Comparison of ENCODE assay signal across 8 mouse cellular contexts in genomic region chr1:34750061-34751054, GRCm38 (mm10).
A peak's percentile ranks its signal among the peaks of the same experiment; 100 is the strongest.
DNase-seq lines count a peak whose midpoint lies in the region; ATAC-seq and TF ChIP-seq lines count a peak whose summit lies in the region.

No protein-coding gene starts in this region.

- in situ Hi-C loops in ES-E14 (cut with MboI; ENCODE audit: low sequenced_read_pairs in 2 of 2, unreplicated experiment in 2 of 2) = no loop called here

- H3K9me3 ChIP-seq in heart, embryonic 12.5 days (replicated peaks) = no peaks in the 10 kb centered on the region
- no peaks in the 10 kb centered on the region for H3K9me3 ChIP-seq in ES-E14 (ENCODE audit: control insufficient read depth, insufficient read depth, low read depth, low read length)
- H3K9me3 ChIP-seq in hindbrain, embryonic 13.5 days = no peaks in the 10 kb centered on the region
- no peaks in the 10 kb centered on the region for H3K9me3 ChIP-seq in midbrain, embryonic 10.5 days (replicated peaks)

- no peak for TF ChIP-seq POLR2A in cortical plate, adult 2 months (IDR thresholded peaks at IDR 0.05; ENCODE audit: extremely low read depth, insufficient read depth, low read length)

- no peak for DNase-seq in heart, adult 9 months (ENCODE audit: low spot score in 2 of 2)
- no peak for DNase-seq in ES-E14 (ENCODE audit: low read depth, low spot score)
- DNase-seq in midbrain, embryonic 10.5 days (ENCODE audit: low spot score) = peak; percentile 58
- no peak for DNase-seq in spleen, adult 12 weeks (ENCODE audit: low spot score)

- ATAC-seq in heart, embryonic 12.5 days (ENCODE audit: insufficient number of reproducible peaks, low FRiP score) = peak; percentile 58
- ATAC-seq in hindbrain, embryonic 13.5 days (ENCODE audit: low FRiP score) = peak; percentile 78
- ATAC-seq in erythroid progenitor cell, adult 5-6 weeks (replicated peaks; ENCODE audit: low FRiP score, poor library complexity, severe bottlenecking) = no peak

- H3K27ac ChIP-seq in heart, embryonic 12.5 days (ENCODE audit: poor library complexity, severe bottlenecking) = no peak overlapping the region
- H3K27ac ChIP-seq in ES-E14 (ENCODE audit: insufficient read depth, low read depth, low read length, poor library complexity, severe bottlenecking) = no peak overlapping the region
- H3K27ac ChIP-seq in cortical plate, adult 2 months (ENCODE audit: insufficient read depth, low read length) = peak overlapping the region; percentile 87
- peak overlapping the region; percentile 69 for H3K27ac ChIP-seq in hindbrain, embryonic 13.5 days
- H3K27ac ChIP-seq in midbrain, embryonic 10.5 days (replicated peaks) = peak overlapping the region; percentile 77

- no peak for TF ChIP-seq CTCF in cortical plate, adult 2 months (IDR thresholded peaks at IDR 0.05; ENCODE audit: extremely low read depth, insufficient read depth, low read length)

- peaks cover 26% of the 10 kb centered on the region for H3K4me1 ChIP-seq in heart, embryonic 12.5 days (replicated peaks)
- peaks cover 0 to 11% of the 10 kb centered on the region in 2 experiments; a peak in 1 of 4 replicates for H3K4me1 ChIP-seq in ES-E14 (ENCODE audit: control insufficient read depth in 2 of 2, insufficient read depth in 2 of 2, low read length in 2 of 2, poor library complexity in 1 of 2)
- peaks cover 8% of the 10 kb centered on the region; the same call in 1 of the 2 replicates for H3K4me1 ChIP-seq in cortical plate, adult 2 months (ENCODE audit: control insufficient read depth, insufficient read depth, low read length)
- peaks cover 34% of the 10 kb centered on the region for H3K4me1 ChIP-seq in hindbrain, embryonic 13.5 days (replicated peaks)
- H3K4me1 ChIP-seq in midbrain, embryonic 10.5 days = peaks cover 27% of the 10 kb centered on the region

- peaks cover 71% of the 10 kb centered on the region for H3K27me3 ChIP-seq in heart, embryonic 12.5 days (replicated peaks)
- peaks cover 33% of the 10 kb centered on the region for H3K27me3 ChIP-seq in hindbrain, embryonic 13.5 days
- peaks cover 67% of the 10 kb centered on the region for H3K27me3 ChIP-seq in midbrain, embryonic 10.5 days (ENCODE audit: low read depth, poor library complexity, severe bottlenecking)

- H3K36me3 ChIP-seq in heart, embryonic 12.5 days = no peaks in the 10 kb centered on the region
- H3K36me3 ChIP-seq in ES-E14 (ENCODE audit: control insufficient read depth, insufficient read depth, low read length, poor library complexity, severe bottlenecking) = no peaks in the 10 kb centered on the region; the same call in 1 of the 2 replicates
- no peaks in the 10 kb centered on the region for H3K36me3 ChIP-seq in hindbrain, embryonic 13.5 days
- H3K36me3 ChIP-seq in midbrain, embryonic 10.5 days = no peaks in the 10 kb centered on the region

- peak overlapping the region; percentile 63 for H3K4me3 ChIP-seq in heart, embryonic 12.5 days
- H3K4me3 ChIP-seq in ES-E14 (ENCODE audit: insufficient read depth in 1 of 2, low read depth in 1 of 2, low read length in 2 of 2, poor library complexity in 1 of 2, severe bottlenecking in 1 of 2) = peak overlapping the region; percentile 67 to 89
- H3K4me3 ChIP-seq in cortical plate, adult 2 months (ENCODE audit: insufficient read depth, low read length) = peak overlapping the region; percentile 73
- peak overlapping the region; percentile 82 for H3K4me3 ChIP-seq in hindbrain, embryonic 13.5 days
- H3K4me3 ChIP-seq in midbrain, embryonic 10.5 days = peak overlapping the region; percentile 75

- peak overlapping the region; percentile 99 for H3K4me2 ChIP-seq in heart, embryonic 12.5 days
- H3K4me2 ChIP-seq in hindbrain, embryonic 13.5 days = peak overlapping the region; percentile 93

- H3K9ac ChIP-seq in heart, embryonic 12.5 days = peak overlapping the region; percentile 73
- H3K9ac ChIP-seq in ES-E14 (ENCODE audit: insufficient read depth, low read depth, low read length, poor library complexity, severe bottlenecking) = peak overlapping the region; percentile 71
- peak overlapping the region; percentile 88 for H3K9ac ChIP-seq in hindbrain, embryonic 13.5 days

- WGBS in heart, embryonic 12.5 days = under 1% methylated on average over 104 of the region's 108 CpGs
- 1% methylated on average over 98 of the region's 108 CpGs for WGBS in hindbrain, embryonic 13.5 days
- WGBS in midbrain, embryonic 10.5 days = under 1% methylated on average over 89 of the region's 108 CpGs

TF ChIP-seq in ES-E14, 5 proteins besides CTCF, POLR2A, EP300 and RAD21:
- TF ChIP-seq MAFK (IDR thresholded peaks at IDR 0.05; ENCODE audit: insufficient read depth, low read depth, low read length) = no peak
- TF ChIP-seq ZNF384 (IDR thresholded peaks at IDR 0.05; ENCODE audit: low read depth, low read length) = no peak
- TF ChIP-seq HCFC1 (IDR thresholded peaks at IDR 0.05; ENCODE audit: borderline replicate concordance, insufficient read depth, low read length) = no peak
- no peak for TF ChIP-seq CHD2 (IDR thresholded peaks at IDR 0.05; ENCODE audit: low read depth, low read length)
- no peak for TF ChIP-seq ZC3H11A (IDR thresholded peaks at IDR 0.05; ENCODE audit: borderline replicate concordance, low read depth, low read length)

Comparison
In these comparisons a context has a peak if more than half of its experiments do, and no peak if none do; other contexts are left out.
1. H3K27ac ChIP-seq: peak in cortical plate, adult 2 months (single experiment), hindbrain, embryonic 13.5 days (single experiment) and midbrain, embryonic 10.5 days (single experiment); none in heart, embryonic 12.5 days (single experiment) and ES-E14 (single experiment).
2. Peak in every context shown above with its lines, with median percentiles within 50 percentile points of each other: H3K4me3 ChIP-seq and H3K9ac ChIP-seq.